Mouse (Mus musculus) retina, adult 2 months (tissue): ENCODE data around the gene Vps16.

Source experiments
- DNase-seq: peaks from one replicate; pipeline ENCODE4 v3.0.0-alpha.2; 2012; ENCODE audit warnings: low read depth, low spot score

The Vps16 gene

GRCm38 (mm10) chr2:130457871-130458270 is 33.7 kb downstream of the Vps16 start:
- DNase-seq = no peak

- no peak for DNase-seq
Observed at GRCm38 (mm10) chr2:130459576-130459975, 35.4 kb downstream of the Vps16 start.

GRCm38 (mm10) chr2:130461287-130462071 is 37.3 kb downstream of the Vps16 start:
- DNase-seq = no peak

GRCm38 (mm10) chr2:130466438-130466837 is 42.3 kb downstream of the Vps16 start:
- DNase-seq = no peak

DNA sequence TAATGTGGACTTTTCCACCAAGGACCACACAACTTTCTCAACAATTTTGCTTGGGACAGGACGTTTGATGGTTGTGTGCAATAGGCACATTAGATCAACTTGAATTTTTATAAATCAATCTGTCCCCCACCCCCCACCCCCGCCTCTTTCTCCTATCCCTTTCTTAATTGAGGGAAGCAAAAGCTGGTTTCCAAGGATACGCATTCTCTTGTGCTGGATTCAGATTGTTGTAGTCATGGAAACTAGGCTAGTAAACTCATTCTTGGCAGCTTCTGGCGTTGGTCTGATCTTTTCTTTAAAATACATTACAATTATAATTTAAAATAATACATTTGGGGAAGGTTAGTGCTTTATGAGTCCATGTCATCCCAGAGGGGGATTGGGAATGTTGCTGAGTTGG is 45.2 kb downstream of the Vps16 start:
- DNase-seq = no peak

GRCm38 (mm10) chr2:130469935-130470334 is 45.8 kb downstream of the Vps16 start:
- no peak for DNase-seq

GRCm38 (mm10) chr2:130472908-130473510 is 48.9 kb downstream of the Vps16 start:
- DNase-seq = no peak

GRCm38 (mm10) chr2:130475764-130476163 is 51.6 kb downstream of the Vps16 start:
- no peak for DNase-seq

DNA sequence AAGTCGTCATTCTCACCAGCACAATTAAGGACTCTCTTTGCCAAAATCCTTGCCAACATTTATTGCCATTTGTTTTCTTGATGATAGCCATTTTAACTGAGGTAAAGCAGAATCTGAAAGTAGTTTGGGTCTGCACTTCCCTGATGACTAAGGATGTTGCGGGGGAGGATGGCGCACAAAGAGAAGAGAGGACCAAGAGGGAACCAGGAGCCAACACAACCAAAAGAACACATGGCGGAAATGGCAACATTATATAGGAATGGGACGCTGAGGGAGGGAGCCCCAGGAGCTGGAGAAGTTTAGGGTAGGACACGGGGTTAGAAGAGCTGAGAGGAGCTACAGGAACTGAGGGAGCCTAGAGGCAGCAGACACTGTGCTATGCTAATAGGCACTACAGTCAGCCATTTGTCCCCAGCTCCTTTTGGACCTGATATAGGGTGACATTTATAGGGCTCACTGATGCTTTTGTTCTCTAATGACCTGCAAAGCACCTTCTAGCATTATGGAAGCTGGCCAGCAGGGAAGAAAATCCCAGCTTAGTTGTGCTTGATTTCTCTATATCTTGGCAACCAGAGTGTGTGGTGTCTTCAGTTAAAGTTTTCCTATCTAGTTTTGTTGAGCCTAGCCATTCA is 52.6 kb downstream of the Vps16 start:
- DNase-seq = no peak

DNA sequence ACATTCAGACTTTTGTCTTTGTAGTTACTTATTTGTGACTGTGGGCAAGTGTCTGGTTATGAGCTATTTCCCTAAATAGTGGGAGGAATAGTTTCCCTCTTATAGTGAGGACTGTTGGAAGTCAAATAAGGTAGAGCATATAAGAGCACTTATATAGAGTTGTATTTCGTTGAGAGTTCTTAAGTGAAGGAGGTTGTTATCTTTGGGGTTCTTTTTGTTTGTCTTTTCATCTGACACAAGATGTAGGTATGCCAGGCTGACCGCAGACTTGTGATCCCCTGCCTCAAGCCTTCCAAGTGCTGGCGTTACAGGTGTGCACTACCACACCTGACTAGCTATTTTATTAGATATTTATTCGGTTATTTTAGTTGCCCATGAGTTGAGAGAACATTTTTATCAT is 58.0 kb downstream of the Vps16 start:
- DNase-seq = no peak

- DNase-seq = no peak
Observed at GRCm38 (mm10) chr2:130482700-130483099, 58.6 kb downstream of the Vps16 start.

DNA sequence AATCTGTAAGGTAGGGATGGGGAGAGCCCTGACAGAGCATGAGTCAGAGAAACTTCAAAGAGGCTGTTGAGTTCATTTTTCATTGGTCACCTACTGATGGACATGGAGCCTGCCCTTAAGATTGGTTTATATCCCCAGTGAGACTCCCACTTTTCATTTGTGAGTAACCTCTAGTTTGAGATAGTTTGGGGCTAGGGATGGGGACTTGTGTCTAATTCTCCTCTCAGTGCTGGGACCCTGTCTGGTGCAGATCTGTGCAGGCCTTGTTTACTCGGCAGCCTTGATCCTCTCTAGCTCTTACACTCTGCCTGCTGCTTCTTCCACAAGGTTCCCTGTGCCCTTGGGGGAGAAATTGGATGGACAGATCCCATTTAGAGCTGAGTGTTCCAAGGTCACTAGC is 60.1 kb downstream of the Vps16 start:
- DNase-seq = no peak

DNA sequence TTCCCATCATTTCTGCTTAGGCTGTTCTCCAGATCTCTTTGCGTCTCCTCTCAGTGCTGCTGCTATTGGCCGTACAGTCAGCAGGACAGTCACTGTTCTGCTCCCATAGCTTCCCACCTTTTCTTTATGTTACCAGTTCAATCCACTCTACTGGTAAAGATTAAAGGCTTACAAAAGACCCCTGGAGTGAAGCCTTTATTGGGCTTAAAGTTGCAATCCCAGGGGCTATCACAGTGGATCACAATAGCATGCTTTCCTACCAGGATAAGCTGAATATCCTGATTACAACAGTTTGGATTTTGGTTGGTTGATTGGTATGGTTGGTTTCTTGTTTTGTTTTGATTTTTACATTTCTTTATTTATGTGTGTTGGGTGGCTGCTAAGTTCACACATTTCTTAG is 63.9 kb downstream of the Vps16 start:
- no peak for DNase-seq

- DNase-seq = no peak
Observed at GRCm38 (mm10) chr2:130488600-130488999, 64.5 kb downstream of the Vps16 start.

DNA sequence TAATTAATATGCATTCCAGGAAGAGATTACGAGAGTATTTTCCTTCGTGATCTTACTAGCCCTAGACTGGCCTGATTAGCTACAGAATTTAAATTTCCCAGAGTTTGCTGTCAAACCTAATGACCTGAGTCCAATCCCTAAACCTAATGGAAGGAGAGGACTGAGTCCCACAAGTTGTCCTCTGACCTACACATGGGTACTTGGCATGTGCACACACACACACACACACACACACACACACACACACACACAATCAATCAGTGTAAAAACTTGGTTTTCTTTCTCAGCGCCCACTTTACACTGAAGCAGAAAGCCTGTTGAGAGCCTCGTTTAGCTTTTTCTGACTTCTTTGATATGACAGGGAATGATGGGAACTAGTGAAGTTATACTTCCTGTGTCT is 67.0 kb downstream of the Vps16 start:
- no peak for DNase-seq

GRCm38 (mm10) chr2:130491587-130491986 is 67.4 kb downstream of the Vps16 start:
- no peak for DNase-seq
